13 mouse cellular contexts compared by ENCODE assay signal in the genomic region with DNA sequence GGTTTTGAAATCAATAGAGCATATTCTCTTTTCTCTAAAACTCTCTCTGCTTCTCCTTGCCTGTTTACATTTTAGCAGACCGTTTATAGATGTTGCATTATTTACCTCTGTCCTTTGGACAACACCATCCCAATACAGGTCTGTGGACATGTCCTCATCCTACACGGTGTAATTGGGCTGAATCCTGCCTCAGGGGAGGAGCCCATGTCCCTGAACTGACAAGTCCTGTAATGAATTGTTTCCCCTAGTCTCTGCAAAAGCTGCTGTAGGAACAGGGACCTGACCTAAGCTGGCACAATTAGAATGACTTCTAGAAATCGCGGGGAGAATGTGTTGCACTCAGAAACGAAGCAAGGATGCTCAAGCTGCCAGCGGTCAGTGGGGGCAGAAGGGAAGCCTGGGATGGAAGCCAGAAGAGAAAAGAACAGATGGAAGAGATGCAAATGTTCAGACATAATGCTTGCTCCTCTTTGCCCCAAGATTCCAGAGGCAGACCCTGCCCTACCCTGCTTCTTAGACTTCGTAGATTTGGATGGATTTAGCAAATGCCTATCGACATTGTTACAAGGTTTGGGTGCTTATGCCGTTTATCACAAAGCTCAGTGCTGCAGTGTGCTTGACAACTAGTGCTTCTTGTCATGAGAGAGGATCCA.
A peak's percentile ranks its signal among the peaks of the same experiment; 100 is the strongest.
DNase-seq lines count a peak whose midpoint lies in the region; ATAC-seq and TF ChIP-seq lines count a peak whose summit lies in the region.
"Had no signal": no experiment of that assay in that cellular context is flagged by ENCODE, and none has a peak within 500 bp of the region (broad histone marks: within the 10 kb centered on the region; RNA-seq: fewer than 3 reads in every experiment).

No protein-coding gene starts in this region.

- TF ChIP-seq CTCF in lung, embryonic 14.5 days (IDR thresholded peaks at IDR 0.05; ENCODE audit: low read depth): no peak

- no peak overlapping the region for H3K27ac ChIP-seq in forebrain, embryonic 13.5 days
- no peak overlapping the region for H3K27ac ChIP-seq in forebrain, embryonic 12.5 days
- no peak overlapping the region for H3K27ac ChIP-seq in lung, embryonic 14.5 days (ENCODE audit: low read depth)
- H3K27ac ChIP-seq in midbrain, embryonic 16.5 days (ENCODE audit: low read length): no peak overlapping the region
- H3K27ac ChIP-seq: liver, embryonic 13.5 days had no signal

- H3K9me3 ChIP-seq in forebrain, embryonic 13.5 days (replicated peaks): no peaks in the 10 kb centered on the region
- H3K9me3 ChIP-seq in forebrain, embryonic 12.5 days: no peaks in the 10 kb centered on the region
- no peaks in the 10 kb centered on the region for H3K9me3 ChIP-seq in lung, embryonic 14.5 days (ENCODE audit: low read depth, low read length)
- no peaks in the 10 kb centered on the region for H3K9me3 ChIP-seq in midbrain, embryonic 16.5 days (replicated peaks; ENCODE audit: control insufficient read depth, low read length, poor library complexity, severe bottlenecking)
- H3K9me3 ChIP-seq: liver, embryonic 13.5 days had no signal

- no peaks in the 10 kb centered on the region for H3K4me1 ChIP-seq in forebrain, embryonic 13.5 days
- no peaks in the 10 kb centered on the region for H3K4me1 ChIP-seq in forebrain, embryonic 12.5 days
- H3K4me1 ChIP-seq in lung, embryonic 14.5 days (ENCODE audit: insufficient read depth): no peaks in the 10 kb centered on the region
- no peaks in the 10 kb centered on the region for H3K4me1 ChIP-seq in midbrain, embryonic 16.5 days (ENCODE audit: control insufficient read depth, insufficient read depth, low read length)
- H3K4me1 ChIP-seq: liver, embryonic 13.5 days had no signal

- no peak overlapping the region for H3K9ac ChIP-seq in forebrain, embryonic 13.5 days
- no peak overlapping the region for H3K9ac ChIP-seq in forebrain, embryonic 12.5 days
- H3K9ac ChIP-seq in lung, embryonic 14.5 days: no peak overlapping the region
- no peak overlapping the region for H3K9ac ChIP-seq in midbrain, embryonic 16.5 days (ENCODE audit: low read depth, low read length)
- H3K9ac ChIP-seq: liver, embryonic 13.5 days had no signal

- 73% methylated on average over 9 of the region's 9 CpGs for WGBS in forebrain, embryonic 13.5 days
- 76% methylated on average over 9 of the region's 9 CpGs for WGBS in forebrain, embryonic 12.5 days
- WGBS in lung, embryonic 14.5 days: 61% methylated on average over 9 of the region's 9 CpGs
- 50% methylated on average over 9 of the region's 9 CpGs for WGBS in midbrain, embryonic 16.5 days

- H3K27me3 ChIP-seq in forebrain, embryonic 13.5 days: no peaks in the 10 kb centered on the region
- no peaks in the 10 kb centered on the region for H3K27me3 ChIP-seq in forebrain, embryonic 12.5 days
- H3K27me3 ChIP-seq in lung, embryonic 14.5 days (ENCODE audit: insufficient read depth, low read length): no peaks in the 10 kb centered on the region
- H3K27me3 ChIP-seq in midbrain, embryonic 16.5 days (ENCODE audit: control insufficient read depth, insufficient read depth, low read depth, low read length): no peaks in the 10 kb centered on the region
- H3K27me3 ChIP-seq: liver, embryonic 13.5 days had no signal

- no peak overlapping the region for H3K4me2 ChIP-seq in forebrain, embryonic 13.5 days
- H3K4me2 ChIP-seq in forebrain, embryonic 12.5 days: no peak overlapping the region
- no peak overlapping the region for H3K4me2 ChIP-seq in lung, embryonic 14.5 days
- H3K4me2 ChIP-seq in midbrain, embryonic 16.5 days (ENCODE audit: low read length): 0 out of 2 replicates have a peak overlapping the region, but pooled peaks have one; percentile 4
- H3K4me2 ChIP-seq: liver, embryonic 13.5 days had no signal

- H3K4me3 ChIP-seq in forebrain, embryonic 13.5 days: no peak overlapping the region
- H3K4me3 ChIP-seq in forebrain, embryonic 12.5 days (replicated peaks): no peak overlapping the region
- no peak overlapping the region for H3K4me3 ChIP-seq in lung, embryonic 14.5 days (ENCODE audit: low read depth, low read length)
- no peak overlapping the region for H3K4me3 ChIP-seq in midbrain, embryonic 16.5 days (ENCODE audit: low read depth, low read length)
- H3K4me3 ChIP-seq: liver, embryonic 13.5 days had no signal

- peak; percentile 18 for DNase-seq in lung, embryonic 14.5 days
- DNase-seq in lung, adult 18-20 months: no peak
- peak; percentile 48 for DNase-seq in cerebellum, adult 9-10 months
- no peak for DNase-seq in adrenal gland, postnatal 14 days
- DNase-seq in adrenal gland, postnatal 10 days: no peak
- DNase-seq: adrenal gland, postnatal 36 days; heart, postnatal 14 days; kidney, adult 11 months; kidney, postnatal 4 days; liver, embryonic 13.5 days had no signal

- peak; percentile 36; the same call in 1 of the 2 replicates for ATAC-seq in forebrain, embryonic 13.5 days
- ATAC-seq in forebrain, embryonic 12.5 days (ENCODE audit: low FRiP score): no peak
- peak; percentile 8; the same call in 1 of the 2 replicates for ATAC-seq in lung, embryonic 14.5 days (ENCODE audit: insufficient read depth)
- no peak for ATAC-seq in midbrain, embryonic 16.5 days

- no peaks in the 10 kb centered on the region for H3K36me3 ChIP-seq in forebrain, embryonic 13.5 days (ENCODE audit: poor library complexity, severe bottlenecking)
- H3K36me3 ChIP-seq in forebrain, embryonic 12.5 days (replicated peaks): no peaks in the 10 kb centered on the region
- H3K36me3 ChIP-seq in lung, embryonic 14.5 days (ENCODE audit: insufficient read depth): no peaks in the 10 kb centered on the region
- H3K36me3 ChIP-seq in midbrain, embryonic 16.5 days (ENCODE audit: control insufficient read depth, insufficient read depth, low read length): no peaks in the 10 kb centered on the region
- H3K36me3 ChIP-seq: liver, embryonic 13.5 days had no signal

Comparison
In these comparisons a context has a peak if more than half of its experiments do, and no peak if none do; other contexts are left out.
1. ATAC-seq: peak in forebrain, embryonic 13.5 days (single experiment) and lung, embryonic 14.5 days (single experiment); none in forebrain, embryonic 12.5 days (single experiment) and midbrain, embryonic 16.5 days (single experiment).
2. DNase-seq: peak in lung, embryonic 14.5 days (single experiment) and cerebellum, adult 9-10 months (single experiment); none in lung, adult 18-20 months (0 of 2), adrenal gland, postnatal 14 days (single experiment) and adrenal gland, postnatal 10 days (single experiment).